Mouse (Mus musculus): ENCODE data around the gene Mup10. TPM values are rescaled to one million over a fixed set of nuclear protein-coding genes. Genes with fewer than 3 reads are reported as not detected.
"Not testable (repeated sequence)": the region's sequence is repeated elsewhere in the genome, so short reads cannot be mapped to it uniquely, and the experiment has no call there.

Gene Mup10
- not detected in 2 replicates for polyA plus RNA-seq (2015; fragmentation: Nextera tagmentation; extraction: Ambion mirVana)

- H3K9me3 ChIP-seq; H3K36me3 ChIP-seq; H3K9ac ChIP-seq; H3K4me2 ChIP-seq; H3K4me3 ChIP-seq; H3K27ac ChIP-seq; H3K4me1 ChIP-seq; H3K27me3 ChIP-seq; ATAC-seq (ENCODE audit: borderline replicate concordance, extremely low read depth, low FRiP score, low TSS enrichment): not testable (repeated sequence)
- 79% methylated on average over 2 of the region's 2 CpGs for WGBS
Observed at GRCm38 (mm10) chr4:60582099-60582498, at the start of gene Mup10. TSS of gene Mup10 (minus strand) at chr4:60582199.

Other genes starting within 250 kb of the Mup10 start
- gene Mup9, start 160.2 kb downstream of the Mup10 start, polyA plus RNA-seq (2015; fragmentation: Nextera tagmentation; extraction: Ambion mirVana) = not detected in 2 replicates
- not detected in 2 replicates for gene Mup1, start 80.2 kb downstream of the Mup10 start, polyA plus RNA-seq (2015; fragmentation: Nextera tagmentation; extraction: Ambion mirVana)
- not detected in 2 replicates for gene Mup11, start 80.2 kb upstream of the Mup10 start, polyA plus RNA-seq (2015; fragmentation: Nextera tagmentation; extraction: Ambion mirVana)
- not detected in 2 replicates for gene Mup12, start 159.1 kb upstream of the Mup10 start, polyA plus RNA-seq (2015; fragmentation: Nextera tagmentation; extraction: Ambion mirVana)
- not detected in 2 replicates for gene Mup22, start 239.3 kb upstream of the Mup10 start, polyA plus RNA-seq (2015; fragmentation: Nextera tagmentation; extraction: Ambion mirVana)

All from lung, embryonic 15.5 days (tissue).